Mouse (Mus musculus): ENCODE measurements at regions not wholly inside any gene's neighbourhood (a gene's known extent, or its start where the extent isn't known, plus 50 kb on each side); places are given as distances from the start of the nearest gene placed in this dataset.

DNA sequence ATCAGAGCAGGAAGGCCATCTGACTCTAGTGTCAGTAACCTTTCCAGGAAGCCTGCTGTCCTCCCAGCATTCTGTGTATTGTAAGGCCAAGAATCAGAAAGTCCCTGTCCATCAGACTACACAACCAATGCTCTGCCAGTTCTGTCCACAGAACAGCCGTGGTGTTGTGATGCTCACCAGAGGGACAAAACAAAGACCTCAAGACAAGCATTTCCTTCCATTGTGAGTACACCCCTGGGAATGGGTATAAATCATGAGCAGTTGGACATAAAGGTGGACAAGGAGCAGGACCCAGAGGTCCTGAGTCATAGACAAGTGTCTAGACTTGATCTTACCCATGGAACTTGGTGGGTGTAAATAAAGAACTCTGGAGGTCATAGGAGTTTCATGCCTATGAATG lies 55.9 kb upstream of the Gadd45a start:
- TF ChIP-seq EP300 (IDR thresholded peaks at IDR 0.05; ENCODE audit: low read depth) (no peak), CTCF (IDR thresholded peaks at IDR 0.05; ENCODE audit: low read depth) (no peak)
- Histone ChIP-seq H3K4me1 (replicated peaks; ENCODE audit: control insufficient read depth in 2 of 2, insufficient read depth in 2 of 2, low read length in 1 of 2) (no peaks in the 10 kb centered on the region; a peak in 1 of 4 replicates), H3K4me3 (ENCODE audit: insufficient read depth in 1 of 2, low read depth in 2 of 2, low read length in 2 of 2) (no peak overlapping the region), H3K27ac (no peak overlapping the region), H3K4me2 (ENCODE audit: low read depth) (no peak overlapping the region), H3K9me3 (ENCODE audit: control insufficient read depth, low read length) (no peaks in the 10 kb centered on the region), H3K36me3 (replicated peaks; ENCODE audit: control insufficient read depth, insufficient read depth, low read depth) (no peaks in the 10 kb centered on the region), H3K27me3 (ENCODE audit: control insufficient read depth, insufficient read depth, low read length) (no peaks in the 10 kb centered on the region), H3K9ac (replicated peaks) (no peak overlapping the region)
- no peak for ATAC-seq (ENCODE audit: insufficient read depth)
- DNase-seq (ENCODE audit: low read depth in 3 of 3, low spot score in 3 of 3): no peak
- WGBS (ENCODE audit: insufficient replicate concordance): 45% methylated on average over 1 of the region's 1 CpGs

DNA sequence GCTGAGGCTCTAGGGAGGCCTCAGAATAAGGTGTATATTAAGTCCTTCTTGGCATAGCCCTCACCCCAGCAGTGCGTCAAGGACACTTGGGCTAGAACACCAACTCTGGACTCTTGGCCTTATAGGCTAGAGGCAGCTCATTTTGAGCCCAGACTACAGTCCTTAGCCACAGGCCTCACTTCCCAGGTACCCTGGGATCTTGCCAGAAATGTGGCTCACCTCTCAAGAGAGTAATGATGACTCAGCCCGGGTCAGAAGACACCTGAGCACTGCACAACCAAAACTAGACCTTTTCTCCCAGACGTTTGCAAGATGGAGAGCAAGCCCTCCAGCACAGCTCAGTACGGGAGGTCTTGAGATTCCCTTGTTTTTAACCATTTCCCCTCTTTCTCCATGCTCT lies 52.9 kb upstream of the Gadd45a start:
- H3K9ac ChIP-seq (replicated peaks): no peak overlapping the region
- H3K36me3 ChIP-seq (replicated peaks; ENCODE audit: control insufficient read depth, insufficient read depth, low read depth): no peaks in the 10 kb centered on the region
- no peak overlapping the region for H3K4me2 ChIP-seq (ENCODE audit: low read depth)
- no peaks in the 10 kb centered on the region for H3K9me3 ChIP-seq (ENCODE audit: control insufficient read depth, low read length)
- TF ChIP-seq CTCF (IDR thresholded peaks at IDR 0.05; ENCODE audit: low read depth) (no peak), EP300 (IDR thresholded peaks at IDR 0.05; ENCODE audit: low read depth) (no peak)
- no peak for DNase-seq (ENCODE audit: low read depth in 3 of 3, low spot score in 3 of 3)
- H3K27ac ChIP-seq: no peak overlapping the region
- H3K4me3 ChIP-seq (ENCODE audit: insufficient read depth in 1 of 2, low read depth in 2 of 2, low read length in 2 of 2): no peak overlapping the region
- no peaks in the 10 kb centered on the region for H3K27me3 ChIP-seq (ENCODE audit: control insufficient read depth, insufficient read depth, low read length)
- peaks cover 2 to 11% of the 10 kb centered on the region in 2 experiments for H3K4me1 ChIP-seq (replicated peaks; ENCODE audit: control insufficient read depth in 2 of 2, insufficient read depth in 2 of 2, low read length in 1 of 2)
- whole genome bisulfite sequencing (ENCODE audit: insufficient replicate concordance): 65% methylated on average over 4 of the region's 4 CpGs
- no peak for ATAC-seq (ENCODE audit: insufficient read depth)

GRCm38 (mm10) chr6:67089530-67090140 lies 52.4 kb upstream of the Gadd45a start:
- Histone ChIP-seq H3K4me3 (ENCODE audit: insufficient read depth in 1 of 2, low read depth in 2 of 2, low read length in 2 of 2) (no peak overlapping the region), H3K4me1 (replicated peaks; ENCODE audit: control insufficient read depth in 2 of 2, insufficient read depth in 2 of 2, low read length in 1 of 2) (peaks cover 7 to 16% of the 10 kb centered on the region in 2 experiments), H3K9ac (replicated peaks) (no peak overlapping the region), H3K36me3 (replicated peaks; ENCODE audit: control insufficient read depth, insufficient read depth, low read depth) (no peaks in the 10 kb centered on the region), H3K4me2 (ENCODE audit: low read depth) (no peak overlapping the region), H3K27ac (no peak overlapping the region), H3K27me3 (ENCODE audit: control insufficient read depth, insufficient read depth, low read length) (no peaks in the 10 kb centered on the region), H3K9me3 (ENCODE audit: control insufficient read depth, low read length) (no peaks in the 10 kb centered on the region)
- 60% methylated on average over 3 of the region's 3 CpGs for WGBS (ENCODE audit: insufficient replicate concordance)
- no peak for DNase-seq (ENCODE audit: low read depth in 3 of 3, low spot score in 3 of 3)
- ATAC-seq (ENCODE audit: insufficient read depth): no peak
- TF ChIP-seq EP300 (IDR thresholded peaks at IDR 0.05; ENCODE audit: low read depth) (no peak), CTCF (IDR thresholded peaks at IDR 0.05; ENCODE audit: low read depth) (no peak)

DNA sequence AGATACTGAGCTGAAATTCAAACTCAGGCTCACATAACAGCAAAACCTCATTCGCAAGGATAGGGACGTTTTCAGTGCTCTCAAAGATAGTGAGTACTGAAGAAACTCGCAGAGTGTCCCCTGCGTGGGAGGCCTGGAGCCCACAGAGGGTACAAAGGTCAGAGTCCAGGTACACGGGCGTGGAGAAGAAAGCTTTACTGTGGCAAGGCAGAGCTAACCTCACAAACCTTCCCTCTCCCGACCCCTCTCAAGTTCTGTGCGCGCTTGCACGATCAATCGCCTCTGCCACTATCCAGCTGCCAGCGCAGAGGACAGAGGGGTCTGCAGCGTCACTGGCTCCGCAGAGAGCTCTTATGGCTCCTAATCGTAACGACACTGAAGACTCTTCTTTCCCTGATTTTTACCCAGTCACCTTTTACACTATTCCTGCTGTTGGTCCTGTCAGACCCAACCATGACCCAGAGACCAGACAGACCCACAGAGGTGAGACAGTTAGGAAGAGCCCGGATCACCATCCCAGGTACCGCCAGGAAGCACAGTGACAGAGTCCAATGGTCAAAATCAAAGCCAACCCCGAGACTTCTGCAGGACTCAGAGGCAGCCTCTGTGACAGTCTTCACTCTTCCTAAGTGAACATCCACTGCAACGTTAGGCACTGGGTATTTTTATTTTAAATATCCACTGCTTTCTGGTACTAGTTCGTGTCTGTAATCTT lies 51.6 kb upstream of the Gadd45a start:
- WGBS (ENCODE audit: insufficient replicate concordance): 69% methylated on average over 21 of the region's 21 CpGs
- no peak for DNase-seq (ENCODE audit: low read depth in 3 of 3, low spot score in 3 of 3)

GRCm38 (mm10) chr6:67087837-67088440 lies 50.7 kb upstream of the Gadd45a start:
- TF ChIP-seq EP300 (IDR thresholded peaks at IDR 0.05; ENCODE audit: low read depth) (no peak), CTCF (IDR thresholded peaks at IDR 0.05; ENCODE audit: low read depth) (no peak)
- Histone ChIP-seq H3K4me2 (ENCODE audit: low read depth) (no peak overlapping the region), H3K9ac (replicated peaks) (no peak overlapping the region), H3K4me3 (ENCODE audit: insufficient read depth in 1 of 2, low read depth in 2 of 2, low read length in 2 of 2) (no peak overlapping the region), H3K36me3 (replicated peaks; ENCODE audit: control insufficient read depth, insufficient read depth, low read depth) (no peaks in the 10 kb centered on the region), H3K27ac (no peak overlapping the region), H3K9me3 (ENCODE audit: control insufficient read depth, low read length) (no peaks in the 10 kb centered on the region), H3K4me1 (replicated peaks; ENCODE audit: control insufficient read depth in 2 of 2, insufficient read depth in 2 of 2, low read length in 1 of 2) (peaks cover 13 to 21% of the 10 kb centered on the region in 2 experiments), H3K27me3 (ENCODE audit: control insufficient read depth, insufficient read depth, low read length) (no peaks in the 10 kb centered on the region)
- ATAC-seq (ENCODE audit: insufficient read depth) (no peak), DNase-seq (ENCODE audit: low read depth in 3 of 3, low spot score in 3 of 3) (no peak)
- 44% methylated on average over 5 of the region's 5 CpGs for WGBS (ENCODE audit: insufficient replicate concordance)

More for the DNA sequence above, 51.6 kb upstream of the Gadd45a start:
- H3K9ac ChIP-seq (replicated peaks): no peak overlapping the region
- ATAC-seq (ENCODE audit: insufficient read depth): no peak
- no peaks in the 10 kb centered on the region for H3K9me3 ChIP-seq (ENCODE audit: control insufficient read depth, low read length)
- H3K4me1 ChIP-seq (replicated peaks; ENCODE audit: control insufficient read depth in 2 of 2, insufficient read depth in 2 of 2, low read length in 1 of 2): peaks cover 13 to 21% of the 10 kb centered on the region in 2 experiments
- no peak for TF ChIP-seq CTCF (IDR thresholded peaks at IDR 0.05; ENCODE audit: low read depth)
- no peak for TF ChIP-seq EP300 (IDR thresholded peaks at IDR 0.05; ENCODE audit: low read depth)
- H3K36me3 ChIP-seq (replicated peaks; ENCODE audit: control insufficient read depth, insufficient read depth, low read depth): no peaks in the 10 kb centered on the region
- H3K4me2 ChIP-seq (ENCODE audit: low read depth): no peak overlapping the region
- no peak overlapping the region for H3K4me3 ChIP-seq (ENCODE audit: insufficient read depth in 1 of 2, low read depth in 2 of 2, low read length in 2 of 2)
- H3K27ac ChIP-seq: no peak overlapping the region
- H3K27me3 ChIP-seq (ENCODE audit: control insufficient read depth, insufficient read depth, low read length): no peaks in the 10 kb centered on the region

All from liver, embryonic 14.5 days (tissue).